Mouse (Mus musculus) ES-E14 (cell line): ENCODE data around the gene Cdan1.

Source experiments
- HCFC1 ChIP-seq: IDR thresholded peaks from 2 replicates; pipeline ENCODE4 v1.6.1; 2012; ENCODE audit warnings: low read length, inconsistent platforms, borderline replicate concordance; ENCODE audit not compliant: insufficient read depth
- ZNF384 ChIP-seq: IDR thresholded peaks from 2 replicates; pipeline ENCODE4 v1.6.1; 2012; ENCODE audit warnings: low read depth, low read length, inconsistent platforms

- no peak for TF ChIP-seq ZNF384
- TF ChIP-seq HCFC1 = no peak
These were observed 128.0 kb downstream of the Cdan1 start for GRCm38 (mm10) chr2:120721911-120722310.
